Mouse (Mus musculus): ENCODE measurements around the gene Lbhd1.

DNA sequence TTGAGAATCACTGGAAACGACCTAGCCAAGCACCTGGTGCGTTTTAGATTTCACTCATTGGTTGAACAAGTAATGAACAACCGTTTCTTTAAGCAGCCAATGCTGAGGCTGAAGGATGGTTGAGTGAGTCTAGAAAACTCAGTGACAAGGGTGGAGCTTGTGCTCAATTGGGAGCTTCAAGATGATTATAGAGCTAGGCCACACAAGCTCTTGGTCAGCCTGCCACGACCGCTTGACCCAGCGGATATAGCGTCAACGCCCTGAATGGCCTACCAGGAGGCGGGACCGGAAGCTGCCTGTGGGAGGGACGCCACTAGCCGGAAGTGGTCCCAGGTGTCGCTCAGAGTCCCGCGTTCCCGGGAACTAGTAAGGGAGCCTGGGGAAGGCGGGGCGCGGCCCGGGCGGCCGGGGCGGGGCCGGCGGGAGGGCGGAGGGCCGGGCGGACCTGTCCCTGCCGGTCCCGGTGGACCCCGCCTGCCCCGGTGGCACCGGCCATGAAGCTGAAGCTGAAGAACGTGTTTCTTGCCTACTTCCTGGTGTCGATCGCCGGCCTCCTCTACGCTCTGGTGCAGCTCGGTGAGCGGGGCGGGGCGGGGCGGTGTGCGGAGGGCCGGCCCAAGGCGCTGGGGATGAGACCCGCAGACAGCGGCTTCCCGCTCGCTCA is 36.7 kb downstream of the Lbhd1 start, which contains the start of gene B3gat3:
- no peak for TF ChIP-seq CTCF (IDR thresholded peaks at IDR 0.05)
- no peak for TF ChIP-seq EP300 (IDR thresholded peaks at IDR 0.05)

Data from lung, postnatal 0 days (tissue).